17 mouse cellular contexts compared by ENCODE assay signal in the genomic region with DNA sequence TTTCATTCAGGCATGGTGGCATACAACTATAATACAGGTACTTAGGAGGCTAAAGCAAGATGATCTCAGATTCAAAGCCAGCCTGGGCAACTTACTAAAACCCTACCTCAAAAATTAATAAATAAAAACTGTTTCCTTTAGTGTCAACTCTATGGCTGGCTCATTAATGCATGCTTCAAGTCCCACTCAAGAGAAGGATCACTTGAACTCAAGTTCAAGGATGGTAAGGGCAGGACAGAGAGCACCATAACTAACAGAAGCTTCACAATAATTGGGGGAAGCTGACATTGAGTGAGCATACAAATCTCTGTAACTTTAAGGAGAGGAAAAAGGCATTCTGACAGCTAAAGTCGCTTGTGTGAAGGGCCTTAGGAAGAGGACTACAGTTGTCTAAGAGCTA.
"Had no signal": no experiment of that assay in that cellular context is flagged by ENCODE, and none has a peak within 500 bp of the region (broad histone marks: within the 10 kb centered on the region; RNA-seq: fewer than 3 reads in every experiment).

No protein-coding gene starts in this region.

- H3K27ac ChIP-seq: hindbrain, postnatal 0 days; left cerebral cortex, adult 2 months; liver, embryonic 14.5 days; midbrain, embryonic 12.5 days; midbrain, embryonic 15.5 days; neural tube, embryonic 12.5 days; neural tube, embryonic 15.5 days; stomach, embryonic 15.5 days had no signal

- DNase-seq: kidney, adult 11 months; kidney, postnatal 25 days; layer of hippocampus, postnatal 36 days; right cerebral cortex, adult 18-20 months; right cerebral cortex, postnatal 14 days; right cerebral cortex, postnatal 4 days; thymus, postnatal 25 days had no signal

- H3K4me3 ChIP-seq: left cerebral cortex, adult 2 months; megakaryocyte, embryonic 14.5 days; midbrain, embryonic 12.5 days; midbrain, embryonic 15.5 days; neural tube, embryonic 12.5 days; neural tube, embryonic 15.5 days; stomach, embryonic 15.5 days had no signal

- H3K4me1 ChIP-seq: stomach, embryonic 15.5 days had no signal

- H3K9me3 ChIP-seq: megakaryocyte, embryonic 14.5 days; midbrain, embryonic 12.5 days; midbrain, embryonic 15.5 days; neural tube, embryonic 12.5 days; neural tube, embryonic 15.5 days; stomach, embryonic 15.5 days had no signal

- H3K36me3 ChIP-seq: midbrain, embryonic 12.5 days; midbrain, embryonic 15.5 days; neural tube, embryonic 12.5 days; neural tube, embryonic 15.5 days; stomach, embryonic 15.5 days had no signal

- H3K4me2 ChIP-seq: liver, embryonic 11.5 days; midbrain, embryonic 12.5 days; midbrain, embryonic 15.5 days; neural tube, embryonic 12.5 days; neural tube, embryonic 15.5 days; stomach, embryonic 15.5 days had no signal

- H3K9ac ChIP-seq: liver, embryonic 14.5 days; midbrain, embryonic 12.5 days; midbrain, embryonic 15.5 days; neural tube, embryonic 12.5 days; neural tube, embryonic 15.5 days; stomach, embryonic 15.5 days had no signal

- H3K27me3 ChIP-seq: megakaryocyte, embryonic 14.5 days; midbrain, embryonic 12.5 days; midbrain, embryonic 15.5 days; neural tube, embryonic 12.5 days; neural tube, embryonic 15.5 days; stomach, embryonic 15.5 days had no signal

- ATAC-seq: hindbrain, postnatal 0 days; midbrain, embryonic 15.5 days had no signal
